Mouse (Mus musculus) granulocyte monocyte progenitor cell, adult 5-6 weeks (primary cell): Measurements from ENCODE around the gene Sertad2. TPM values are rescaled to one million over a fixed set of nuclear protein-coding genes. Genes with fewer than 3 reads are reported as not detected.

Experiments used
- ATAC-seq: replicated peaks from 2 replicates; pipeline ENCODE4 v1.8.0; 2016; ENCODE audit warnings: mild to moderate bottlenecking, moderate TSS enrichment, inconsistent platforms; ENCODE audit not compliant: poor library complexity, severe bottlenecking
- total RNA-seq, 2 experiments: library from RNA; stranded (forward) in 1 of 2; stranded (reverse) in 1 of 2; fragments of 200-712, 200-1000 nt in 1 of 2; fragments of >200 nt in 1 of 2; fragmentation: Nextera tagmentation in 1 of 2; gene quantifications; 2 replicates each; pipeline ENCODE4 v1.2.3; 2014 to 2017

Gene Sertad2
- total RNA-seq, 2 experiments from 2014 or later, result 5.7 to 9.3 TPM

GRCm38 (mm10) chr11:20592010-20592409 is 49.0 kb downstream of the Sertad2 start:
- 0 out of 2 replicates have a peak, but pooled peaks have one; percentile 40 for ATAC-seq

- no peak for ATAC-seq
Measured at GRCm38 (mm10) chr11:20594229-20595201, 51.5 kb downstream of the Sertad2 start.

- no peak for ATAC-seq
Measured at GRCm38 (mm10) chr11:20603066-20603812, 60.2 kb downstream of the Sertad2 start.

- ATAC-seq, result no peak
Measured at GRCm38 (mm10) chr11:20604119-20604518, 61.1 kb downstream of the Sertad2 start.

- no peak for ATAC-seq
Measured at GRCm38 (mm10) chr11:20605613-20606012, 62.6 kb downstream of the Sertad2 start.

- no peak for ATAC-seq
Measured at GRCm38 (mm10) chr11:20608442-20608841, 65.4 kb downstream of the Sertad2 start.

- ATAC-seq, result no peak
Measured at GRCm38 (mm10) chr11:20613223-20613622, 70.2 kb downstream of the Sertad2 start.

- ATAC-seq, result no peak
Measured at GRCm38 (mm10) chr11:20616103-20616502, 73.0 kb downstream of the Sertad2 start.

GRCm38 (mm10) chr11:20627146-20627545 is 84.1 kb downstream of the Sertad2 start:
- ATAC-seq, result no peak

GRCm38 (mm10) chr11:20628216-20628615 is 85.2 kb downstream of the Sertad2 start:
- no peak for ATAC-seq

- ATAC-seq, result no peak
Measured at GRCm38 (mm10) chr11:20629700-20630099, 86.6 kb downstream of the Sertad2 start.

- peak; percentile 74 for ATAC-seq
Measured at GRCm38 (mm10) chr11:20631026-20631940, 88.2 kb downstream of the Sertad2 start.

- peak; percentile 69 for ATAC-seq
Measured at GRCm38 (mm10) chr11:20631941-20632618, 89.0 kb downstream of the Sertad2 start.

GRCm38 (mm10) chr11:20632619-20632965 is 89.5 kb downstream of the Sertad2 start:
- ATAC-seq, result peak; percentile 32

GRCm38 (mm10) chr11:20634543-20634942 is 91.5 kb downstream of the Sertad2 start:
- no peak for ATAC-seq

GRCm38 (mm10) chr11:20635646-20636045 is 92.6 kb downstream of the Sertad2 start:
- no peak for ATAC-seq

- ATAC-seq, result no peak
Measured at GRCm38 (mm10) chr11:20636114-20636513, 93.1 kb downstream of the Sertad2 start.

GRCm38 (mm10) chr11:20637060-20637459 is 94.0 kb downstream of the Sertad2 start:
- ATAC-seq, result no peak

- ATAC-seq, result peak; percentile 52; the same call in 1 of the 2 replicates
Measured at GRCm38 (mm10) chr11:20638841-20639240, 95.8 kb downstream of the Sertad2 start.
